Mouse (Mus musculus): ENCODE results near the gene Prdx2.
A peak's percentile ranks its signal among the peaks of the same experiment; 100 is the strongest.

Gene Prdx2

GRCm38 (mm10) chr8:84969241-84970134 is at the start of gene Prdx2, which contains the start of the genes Gm49661 and Rnaseh2a:
Gene Prdx2 (plus strand): TSS chr8:84969587.
Gene Gm49661 (minus strand): TSS chr8:84969433.
Gene Rnaseh2a (minus strand): TSS chr8:84969767.
- no peak for DNase-seq (ENCODE audit: low read depth, low spot score)

DNA sequence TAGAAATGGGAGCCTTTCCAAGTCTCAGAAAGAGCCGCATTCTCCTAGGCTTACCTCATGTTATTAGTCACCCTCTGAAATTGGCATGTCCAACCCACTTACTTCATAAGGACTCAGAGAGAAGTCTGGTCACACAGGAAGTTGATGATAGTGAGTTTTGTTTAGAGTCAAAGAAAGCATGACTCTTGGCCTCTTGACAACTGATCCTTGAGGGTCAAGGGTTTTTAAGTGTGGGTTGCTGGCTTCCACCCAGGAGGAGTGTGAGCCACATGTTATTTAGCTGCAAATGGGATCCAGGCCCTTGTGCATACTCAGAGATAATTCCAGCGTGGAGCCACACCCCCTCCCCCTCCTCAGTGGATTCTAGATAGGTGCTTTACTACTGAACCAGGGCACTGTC is 47.8 kb upstream of the Prdx2 start:
- no peak for DNase-seq (ENCODE audit: low read depth, low spot score)

DNA sequence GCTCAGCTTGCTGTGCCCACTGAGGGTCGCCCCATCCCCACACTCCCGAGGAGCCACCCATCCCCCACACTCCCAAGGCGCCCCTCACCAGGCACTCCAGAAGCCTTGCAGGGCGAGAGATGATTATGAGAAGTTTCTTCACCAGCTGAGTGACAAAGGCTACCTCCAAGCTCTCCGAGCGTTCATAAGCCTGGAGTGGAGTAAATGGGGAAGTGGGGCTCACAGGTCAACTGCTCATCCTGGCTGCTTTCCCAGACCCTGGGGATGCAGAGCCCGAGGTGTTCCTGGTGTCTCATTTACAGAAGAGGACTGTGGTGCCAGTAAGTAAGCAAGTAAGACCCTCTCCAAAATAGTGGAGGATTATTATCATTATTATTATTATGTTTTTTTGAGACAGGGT is 43.8 kb upstream of the Prdx2 start:
- DNase-seq (ENCODE audit: low read depth, low spot score): no peak

DNA sequence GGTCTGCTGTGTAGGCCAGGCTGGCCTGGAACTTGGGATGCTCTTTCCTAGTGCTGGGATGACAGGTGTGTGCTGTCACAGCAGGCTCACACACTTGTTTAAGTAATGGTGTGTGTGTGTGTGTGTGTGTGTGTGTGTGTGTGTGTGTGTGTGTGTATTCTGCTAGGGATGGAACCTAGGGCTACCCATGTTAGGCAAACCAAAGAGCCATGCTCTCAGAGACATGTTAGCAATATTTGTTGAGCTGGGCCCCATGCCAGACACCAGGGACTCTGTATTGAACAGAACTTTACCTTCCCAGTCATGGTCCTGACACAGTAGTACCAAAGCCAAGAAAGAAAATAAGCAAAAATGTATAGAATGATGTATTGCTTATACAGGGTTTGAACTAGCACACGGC is 41.9 kb upstream of the Prdx2 start:
- no peak for DNase-seq (ENCODE audit: low read depth, low spot score)

DNA sequence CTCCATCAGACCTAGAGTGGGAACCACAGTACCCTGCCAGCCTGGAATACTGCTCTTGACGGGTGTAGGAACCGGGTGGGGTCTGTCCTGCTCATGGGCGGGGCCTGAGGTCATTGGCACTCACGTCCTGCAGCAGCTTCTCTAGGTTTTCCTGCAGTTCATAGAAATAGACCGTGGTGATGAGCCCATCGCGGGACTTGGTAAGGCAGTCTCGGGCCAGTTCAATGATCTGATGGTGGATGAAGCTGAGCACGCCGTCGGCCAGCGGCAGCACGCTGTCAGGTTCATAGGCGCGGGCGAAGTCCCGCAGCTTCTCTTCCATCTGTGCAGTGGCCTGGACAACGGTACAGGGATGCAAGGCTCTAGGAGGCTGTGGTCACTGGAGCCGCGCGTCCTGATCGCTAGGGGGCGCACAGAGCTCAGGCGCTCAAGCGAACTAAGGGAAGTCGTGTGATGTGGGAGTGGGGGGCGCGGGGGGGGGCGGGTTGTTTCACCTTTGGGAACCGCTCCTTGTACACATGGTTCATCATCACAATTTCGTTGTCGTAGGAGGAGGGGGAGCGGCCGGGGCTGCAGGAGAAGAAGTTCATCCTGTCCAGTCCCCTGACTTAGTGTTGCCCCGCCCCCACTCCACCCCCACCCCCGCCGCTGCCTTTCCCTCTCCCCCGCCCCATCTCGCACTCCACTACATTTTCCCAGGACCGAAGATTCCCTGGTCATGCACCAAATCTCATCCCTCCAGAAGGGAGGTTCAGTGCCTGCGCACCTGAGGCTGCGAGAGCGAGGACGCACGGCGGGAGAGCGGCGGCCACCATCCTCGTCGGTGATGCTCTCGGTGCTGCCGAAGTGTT is 40.7 kb upstream of the Prdx2 start:
- peak; percentile 79 for DNase-seq (ENCODE audit: low read depth, low spot score)

GRCm38 (mm10) chr8:84930582-84930981 is 38.8 kb upstream of the Prdx2 start:
- no peak for DNase-seq (ENCODE audit: low read depth, low spot score)

- no peak for DNase-seq (ENCODE audit: low read depth, low spot score)
Observed at GRCm38 (mm10) chr8:84933767-84934559, 35.4 kb upstream of the Prdx2 start.

- DNase-seq (ENCODE audit: low read depth, low spot score): no peak
Observed at GRCm38 (mm10) chr8:84934860-84935259, 34.5 kb upstream of the Prdx2 start.

GRCm38 (mm10) chr8:84935489-84935888 is 33.9 kb upstream of the Prdx2 start:
- no peak for DNase-seq (ENCODE audit: low read depth, low spot score)

GRCm38 (mm10) chr8:84936041-84936961 is 33.1 kb upstream of the Prdx2 start:
- DNase-seq (ENCODE audit: low read depth, low spot score): no peak

GRCm38 (mm10) chr8:84936962-84937546 is 32.3 kb upstream of the Prdx2 start, which contains the start of gene Mast1:
Gene Mast1 (minus strand): TSS chr8:84937359.
- DNase-seq (ENCODE audit: low read depth, low spot score): peak; percentile 57

DNA sequence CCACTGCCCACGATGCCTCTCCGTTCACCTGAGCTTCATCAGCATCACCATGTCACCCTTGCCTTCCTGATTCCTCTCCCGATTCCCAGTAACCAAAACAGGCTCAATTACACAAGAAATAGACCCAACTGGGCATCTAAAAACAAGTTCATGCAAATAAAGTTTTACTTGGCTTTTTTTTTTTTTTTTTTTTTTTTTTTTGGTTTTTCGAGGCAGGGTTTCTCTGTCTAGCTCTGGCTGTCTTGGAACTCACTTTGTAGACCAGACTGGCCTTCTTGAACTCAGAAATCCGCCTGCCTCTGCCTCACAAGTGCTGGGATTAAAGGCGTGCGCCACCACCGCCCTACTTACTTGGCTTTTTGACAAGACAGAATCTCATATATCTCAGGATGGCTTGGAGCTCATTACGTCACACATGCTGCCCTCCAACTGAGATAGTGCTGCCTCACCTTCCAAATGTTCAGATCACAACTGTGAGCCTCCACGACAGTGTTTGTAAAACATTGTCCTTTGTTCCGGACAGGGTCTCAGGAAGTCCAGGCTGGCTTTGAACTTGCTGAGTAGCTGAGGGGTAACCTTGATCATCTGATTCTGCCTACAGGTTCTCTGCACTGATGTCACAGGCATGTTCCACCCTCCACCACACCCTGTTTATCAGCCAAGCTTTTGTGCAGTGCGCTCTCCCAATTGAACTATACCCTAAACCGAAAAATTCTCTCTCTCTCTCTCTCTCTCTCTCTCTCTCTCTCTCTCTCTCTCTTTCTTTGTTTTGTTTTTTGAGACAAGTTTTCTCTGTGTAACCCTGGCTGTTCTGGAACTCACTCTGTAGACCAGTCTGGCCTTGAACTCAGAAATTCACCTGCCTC is 31.5 kb upstream of the Prdx2 start:
- DNase-seq (ENCODE audit: low read depth, low spot score): no peak

DNA sequence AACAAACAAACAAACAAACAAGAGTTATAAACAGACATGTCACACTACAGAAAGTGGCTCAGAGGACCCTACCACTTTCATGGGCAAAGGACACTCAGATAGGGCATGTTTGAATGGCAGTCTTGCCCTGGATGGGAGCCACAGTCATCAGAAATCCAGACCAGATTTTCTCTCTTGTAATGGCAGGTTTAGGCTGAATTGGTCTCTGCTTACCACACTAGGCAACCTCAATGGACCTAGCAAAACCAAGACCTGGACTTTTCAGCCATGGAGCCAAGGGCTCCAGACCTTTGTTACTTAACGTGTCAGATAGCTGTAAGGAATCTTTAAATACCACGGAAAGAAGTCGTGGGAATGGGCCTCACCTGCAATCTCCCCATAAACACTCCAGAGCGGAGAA is 25.7 kb upstream of the Prdx2 start:
- no peak for DNase-seq (ENCODE audit: low read depth, low spot score)

DNA sequence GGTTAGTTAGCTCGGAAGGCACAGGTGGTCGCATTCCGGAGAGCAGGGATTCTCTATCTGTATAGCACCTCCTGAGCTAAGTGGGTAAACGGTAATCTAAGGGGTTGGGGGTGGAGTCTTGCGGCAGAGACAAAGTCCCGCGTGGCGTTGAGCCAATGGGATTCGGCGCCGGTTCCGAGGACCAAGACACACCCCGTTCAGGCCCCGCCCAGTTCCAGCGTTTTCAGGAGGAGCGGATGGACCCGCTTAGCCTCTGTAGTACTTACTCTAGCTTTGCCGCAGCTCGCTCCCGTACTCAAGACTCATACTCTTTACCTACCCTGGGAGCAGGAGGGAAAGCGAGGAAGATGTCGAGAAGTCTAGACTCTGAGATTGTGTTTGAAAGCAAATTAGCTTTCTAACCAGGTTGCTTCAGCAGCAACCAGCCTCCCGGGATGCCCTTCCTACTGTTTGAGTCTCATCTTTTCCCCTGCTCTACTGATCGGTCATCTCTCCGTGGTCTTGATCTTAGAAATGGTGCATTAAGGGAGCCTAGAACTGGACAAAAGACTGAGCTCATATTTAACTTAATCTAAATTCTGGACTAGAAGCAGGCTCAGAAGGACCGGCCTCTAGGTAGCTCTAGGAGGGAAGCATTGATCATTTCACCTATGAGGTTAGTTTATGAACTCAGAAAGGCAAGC is 24.8 kb upstream of the Prdx2 start:
- peak; percentile 66 for DNase-seq (ENCODE audit: low read depth, low spot score)

GRCm38 (mm10) chr8:84945235-84945632 is 24.2 kb upstream of the Prdx2 start:
- DNase-seq (ENCODE audit: low read depth, low spot score): no peak

- DNase-seq (ENCODE audit: low read depth, low spot score): no peak
Observed at GRCm38 (mm10) chr8:84945633-84946527, 23.5 kb upstream of the Prdx2 start.

- no peak for DNase-seq (ENCODE audit: low read depth, low spot score)
Observed at GRCm38 (mm10) chr8:84946528-84947240, 22.7 kb upstream of the Prdx2 start, which contains the start of gene Rtbdn. Gene Rtbdn (plus strand): TSS chr8:84946991.

Data from retina, postnatal 7 days (tissue).